Mouse (Mus musculus) myocyte (in vitro differentiated cells): ENCODE measurements at regions not wholly inside any gene's neighbourhood (a gene's known extent, or its start where the extent isn't known, plus 50 kb on each side); places are given as distances from the start of the nearest gene placed in this dataset.

Source experiments
- H3K27me3 ChIP-seq: one replicate; pipeline ENCODE4 v1.6.1; 2011; ENCODE audit not compliant: control insufficient read depth, insufficient read depth, insufficient read length
- H3K36me3 ChIP-seq: one replicate; pipeline ENCODE4 v1.6.1; 2011; ENCODE audit not compliant: control insufficient read depth, insufficient read depth
- H3K4me2 ChIP-seq: one replicate; pipeline ENCODE4 v1.6.1; 2011; ENCODE audit warnings: low read depth, control low read depth
- H3K4me3 ChIP-seq: one replicate; pipeline ENCODE4 v1.5.1; 2011; ENCODE audit warnings: mild to moderate bottlenecking, control low read depth, moderate library complexity
- H3K79me2 ChIP-seq: one replicate; pipeline ENCODE4 v1.6.1; 2011; ENCODE audit not compliant: control insufficient read depth, insufficient read depth
- H3ac ChIP-seq: one replicate; pipeline ENCODE4 v1.6.1; 2011; ENCODE audit not compliant: control insufficient read depth, insufficient read length
- CEBPB ChIP-seq: IDR thresholded peaks from 2 replicates; pipeline ENCODE4 v1.6.1; 2011; ENCODE audit warnings: mild to moderate bottlenecking, moderate library complexity; ENCODE audit not compliant: poor library complexity, insufficient read depth, severe bottlenecking
- E2F4 ChIP-seq: IDR thresholded peaks from one replicate; pipeline ENCODE4 v1.6.1; 2011; ENCODE audit warnings: mild to moderate bottlenecking, control low read depth, moderate library complexity; ENCODE audit not compliant: insufficient read depth
- MAX ChIP-seq: IDR thresholded peaks from one replicate; pipeline ENCODE4 v1.6.1; 2011; ENCODE audit warnings: low read depth, mild to moderate bottlenecking, control low read depth
- MYOD1 ChIP-seq, 3 experiments: IDR thresholded peaks; one replicate each; pipeline ENCODE4 v1.6.1; 2011; ENCODE audit warnings: control low read depth in 2 of 3, low read depth in 2 of 3, mild to moderate bottlenecking in 2 of 3, moderate library complexity in 1 of 3; ENCODE audit not compliant: insufficient read length in 2 of 3, control insufficient read depth in 1 of 3
- MYOG ChIP-seq, 3 experiments: IDR thresholded peaks; one replicate each; pipeline ENCODE4 v1.6.1; 2011; ENCODE audit warnings: control low read depth in 2 of 3, low read depth in 2 of 3, mild to moderate bottlenecking in 2 of 3; ENCODE audit not compliant: insufficient read length in 2 of 3, control insufficient read depth in 1 of 3, insufficient read depth in 1 of 3
- POLR2A ChIP-seq: IDR thresholded peaks from one replicate; pipeline ENCODE4 v1.6.1; 2011; ENCODE audit warnings: low read depth, mild to moderate bottlenecking, control low read depth, moderate library complexity; ENCODE audit not compliant: insufficient read length
- POLR2AphosphoS2 ChIP-seq: IDR thresholded peaks from one replicate; pipeline ENCODE4 v1.6.1; 2011; ENCODE audit warnings: low read depth, control low read depth; ENCODE audit not compliant: insufficient read length
- REST ChIP-seq: IDR thresholded peaks from one replicate; pipeline ENCODE4 v1.6.1; 2011; ENCODE audit warnings: mild to moderate bottlenecking, control low read depth, moderate library complexity; ENCODE audit not compliant: insufficient read depth, insufficient read length
- SRF ChIP-seq: IDR thresholded peaks from one replicate; pipeline ENCODE4 v1.6.1; 2011; ENCODE audit warnings: low read depth; ENCODE audit not compliant: control insufficient read depth, insufficient read length
- TCF12 ChIP-seq: IDR thresholded peaks from one replicate; pipeline ENCODE4 v1.6.1; 2011; ENCODE audit warnings: mild to moderate bottlenecking, control low read depth; ENCODE audit not compliant: poor library complexity, insufficient read depth, severe bottlenecking
- TCF3 ChIP-seq: IDR thresholded peaks from one replicate; pipeline ENCODE4 v1.6.1; 2011; ENCODE audit warnings: low read depth, control low read depth; ENCODE audit not compliant: insufficient read length
- USF1 ChIP-seq: IDR thresholded peaks from one replicate; pipeline ENCODE4 v1.6.1; 2011; ENCODE audit warnings: low read depth, mild to moderate bottlenecking, control low read depth, moderate library complexity

- H3K4me3 ChIP-seq, result no peak overlapping the region
- TF ChIP-seq MAX (no peak), E2F4 (no peak), SRF (no peak), MYOD1 (IDR thresholded peaks at IDR 0.05; ENCODE audit: control insufficient read depth in 1 of 3, insufficient read length in 2 of 3, low read depth in 2 of 3) (no peak), POLR2AphosphoS2 (no peak), REST (no peak), CEBPB (no peak), TCF3 (no peak), USF1 (no peak), TCF12 (no peak), MYOG (IDR thresholded peaks at IDR 0.05; ENCODE audit: control insufficient read depth in 1 of 3, insufficient read depth in 1 of 3, insufficient read length in 2 of 3, low read depth in 2 of 3) (no peak), POLR2A (no peak)
Measured at GRCm38 (mm10) chr12:71603136-71603535, 227.7 kb upstream of the Daam1 start.

GRCm38 (mm10) chr12:71606366-71606765, 224.5 kb upstream of the Daam1 start:
- Histone ChIP-seq H3K4me3 (no peak overlapping the region), H3K4me2 (no peak overlapping the region), H3K36me3 (no peaks in the 10 kb centered on the region), H3K27me3 (no peaks in the 10 kb centered on the region), H3K79me2 (no peaks in the 10 kb centered on the region), H3ac (no peak overlapping the region)
- TF ChIP-seq MAX (no peak), CEBPB (no peak), E2F4 (no peak), REST (no peak), MYOD1 (IDR thresholded peaks at IDR 0.05; ENCODE audit: control insufficient read depth in 1 of 3, insufficient read length in 2 of 3, low read depth in 2 of 3) (no peak), TCF3 (no peak), USF1 (no peak), POLR2AphosphoS2 (no peak), MYOG (IDR thresholded peaks at IDR 0.05; ENCODE audit: control insufficient read depth in 1 of 3, insufficient read depth in 1 of 3, insufficient read length in 2 of 3, low read depth in 2 of 3) (no peak), POLR2A (no peak), TCF12 (no peak), SRF (no peak)

More at GRCm38 (mm10) chr12:71603136-71603535, 227.7 kb upstream of the Daam1 start:
- Histone ChIP-seq H3K36me3 (no peaks in the 10 kb centered on the region), H3K79me2 (no peaks in the 10 kb centered on the region), H3ac (no peak overlapping the region), H3K27me3 (no peaks in the 10 kb centered on the region), H3K4me2 (no peak overlapping the region)

- TF ChIP-seq SRF, result no peak
- TF ChIP-seq POLR2AphosphoS2, result no peak
- no peak for TF ChIP-seq POLR2A
- no peak for TF ChIP-seq MYOD1 (IDR thresholded peaks at IDR 0.05; ENCODE audit: control insufficient read depth in 1 of 3, insufficient read length in 2 of 3, low read depth in 2 of 3)
- no peak for TF ChIP-seq MAX
- no peak for TF ChIP-seq E2F4
- TF ChIP-seq USF1, result no peak
- TF ChIP-seq TCF3, result no peak
- TF ChIP-seq REST, result no peak
- no peak for TF ChIP-seq CEBPB
- no peak for TF ChIP-seq MYOG (IDR thresholded peaks at IDR 0.05; ENCODE audit: control insufficient read depth in 1 of 3, insufficient read depth in 1 of 3, insufficient read length in 2 of 3, low read depth in 2 of 3)
- TF ChIP-seq TCF12, result no peak
- Histone ChIP-seq H3K27me3 (no peaks in the 10 kb centered on the region), H3K4me3 (no peak overlapping the region), H3ac (no peak overlapping the region), H3K4me2 (no peak overlapping the region), H3K36me3 (no peaks in the 10 kb centered on the region), H3K79me2 (no peaks in the 10 kb centered on the region)
Measured at GRCm38 (mm10) chr12:71607966-71608365, 222.9 kb upstream of the Daam1 start.

- Histone ChIP-seq H3K36me3 (no peaks in the 10 kb centered on the region), H3ac (no peak overlapping the region), H3K4me3 (no peak overlapping the region), H3K79me2 (no peaks in the 10 kb centered on the region), H3K4me2 (no peak overlapping the region), H3K27me3 (no peaks in the 10 kb centered on the region)
- no peak for TF ChIP-seq MYOD1 (IDR thresholded peaks at IDR 0.05; ENCODE audit: control insufficient read depth in 1 of 3, insufficient read length in 2 of 3, low read depth in 2 of 3)
- TF ChIP-seq TCF3, result no peak
- TF ChIP-seq REST, result no peak
- no peak for TF ChIP-seq MYOG (IDR thresholded peaks at IDR 0.05; ENCODE audit: control insufficient read depth in 1 of 3, insufficient read depth in 1 of 3, insufficient read length in 2 of 3, low read depth in 2 of 3)
- no peak for TF ChIP-seq TCF12
- no peak for TF ChIP-seq POLR2A
- TF ChIP-seq MAX, result no peak
- no peak for TF ChIP-seq POLR2AphosphoS2
- no peak for TF ChIP-seq SRF
- no peak for TF ChIP-seq CEBPB
- TF ChIP-seq USF1, result no peak
- no peak for TF ChIP-seq E2F4
Measured at GRCm38 (mm10) chr12:71613326-71613725, 217.6 kb upstream of the Daam1 start.

GRCm38 (mm10) chr12:71614945-71615344, 215.9 kb upstream of the Daam1 start:
- no peak overlapping the region for H3ac ChIP-seq
- no peaks in the 10 kb centered on the region for H3K27me3 ChIP-seq
- H3K79me2 ChIP-seq, result no peaks in the 10 kb centered on the region
- TF ChIP-seq MAX, result no peak
- TF ChIP-seq MYOD1 (IDR thresholded peaks at IDR 0.05; ENCODE audit: control insufficient read depth in 1 of 3, insufficient read length in 2 of 3, low read depth in 2 of 3), result no peak
- no peak for TF ChIP-seq SRF
- TF ChIP-seq REST, result no peak
- no peak for TF ChIP-seq POLR2AphosphoS2
- TF ChIP-seq TCF3, result no peak
- TF ChIP-seq E2F4, result no peak
- TF ChIP-seq USF1, result no peak
- no peak for TF ChIP-seq TCF12
- TF ChIP-seq POLR2A, result no peak
- TF ChIP-seq CEBPB, result no peak
- no peak overlapping the region for H3K4me2 ChIP-seq
- no peaks in the 10 kb centered on the region for H3K36me3 ChIP-seq
- no peak overlapping the region for H3K4me3 ChIP-seq
